Mouse (Mus musculus) fibroblast of lung, adult 2 months (primary cell): Measurements from ENCODE around the gene Stx2.

ENCODE experiments used
- DNase-seq: peaks from one replicate; pipeline ENCODE4 v3.0.0-alpha.2; 2011; ENCODE audit warnings: low read depth

Gene Stx2

GRCm38 (mm10) chr5:128952291-128953195 is 55.8 kb downstream of the Stx2 start:
- no peak for DNase-seq

- DNase-seq: no peak
Measured at GRCm38 (mm10) chr5:128951472-128951871, 56.9 kb downstream of the Stx2 start.

- no peak for DNase-seq
Measured at GRCm38 (mm10) chr5:128947093-128947492, 61.3 kb downstream of the Stx2 start.

- no peak for DNase-seq
Measured at GRCm38 (mm10) chr5:128940436-128940835, 67.9 kb downstream of the Stx2 start.

- DNase-seq: no peak
Measured at GRCm38 (mm10) chr5:128935359-128935899, 72.9 kb downstream of the Stx2 start.
